Mouse (Mus musculus) forebrain, postnatal 0 days (tissue): ENCODE data around the gene Gm4491. TPM values are rescaled to one million over a fixed set of nuclear protein-coding genes. Genes with fewer than 3 reads are reported as not detected.
A peak's percentile ranks its signal among the peaks of the same experiment; 100 is the strongest.

Experiments used
- ATAC-seq: fragments of 200-750 bp; cut with Nextera tagmentation; 2 replicates; pipeline ENCODE4 v1.8.0; 2017; ENCODE audit warnings: mild to moderate bottlenecking, moderate library complexity
- DNase-seq: peaks from one replicate; pipeline ENCODE4 v3.0.0-alpha.2; 2015
- H3K27ac ChIP-seq: fragments of 300-500 bp; sonication (generic); 2 replicates; pipeline ENCODE4 v1.5.1; 2014; ENCODE audit warnings: low read depth, mild to moderate bottlenecking, antibody characterized with exemption, low read length, moderate library complexity, mixed read lengths
- H3K27me3 ChIP-seq: fragments of 300-500 bp; sonication (generic); 2 replicates; pipeline ENCODE4 v1.6.1; 2014; ENCODE audit warnings: mild to moderate bottlenecking, low read length, mixed read lengths; ENCODE audit not compliant: insufficient read depth
- H3K36me3 ChIP-seq: fragments of 300-500 bp; sonication (generic); 2 replicates; pipeline ENCODE4 v1.6.1; 2014; ENCODE audit warnings: mild to moderate bottlenecking, moderate library complexity; ENCODE audit not compliant: insufficient read depth
- H3K4me1 ChIP-seq: fragments of 300-500 bp; sonication (generic); 2 replicates; pipeline ENCODE4 v1.6.1; 2014; ENCODE audit warnings: antibody characterized with exemption; ENCODE audit not compliant: insufficient read depth
- H3K4me2 ChIP-seq: fragments of 300-500 bp; sonication (generic); 2 replicates; pipeline ENCODE4 v1.6.1; 2014; ENCODE audit warnings: low read depth, mild to moderate bottlenecking, moderate library complexity
- H3K4me3 ChIP-seq: fragments of 300-500 bp; sonication (generic); 2 replicates; pipeline ENCODE4 v1.5.1; 2014; ENCODE audit warnings: low read depth, low read length, mixed read lengths
- H3K9ac ChIP-seq: fragments of 300-500 bp; sonication (generic); 2 replicates; pipeline ENCODE4 v1.6.1; 2014; ENCODE audit warnings: mild to moderate bottlenecking
- H3K9me3 ChIP-seq: fragments of 300-500 bp; sonication (generic); 2 replicates; pipeline ENCODE4 v1.6.1; 2016; ENCODE audit warnings: low read length
- CTCF ChIP-seq: sonication (generic); IDR thresholded peaks from 2 replicates; pipeline ENCODE4 v1.5.1; 2016; ENCODE audit warnings: antibody characterized with exemption, control low read depth, low read depth
- WGBS: fragments of 180-500 bp; shearing (Covaris S2); extraction: QIAGEN DNeasy Blood & Tissue Kit; methylation state at CpG from one replicate; pipeline ENCODE4 v1.1.7; 2014; 5-methylcytosine and 5-hydroxymethylcytosine counted together
- polyA plus RNA-seq: library from polyadenylated mRNA; unstranded; fragments of >200 nt; fragmentation: Nextera tagmentation; extraction: Ambion mirVana; gene quantifications from 2 replicates; pipeline ENCODE4 v1.2.1, GENCODE M21; 2015
- total RNA-seq: library from RNA; depleted of rRNA; stranded (reverse); fragments of >200 nt; gene quantifications from 2 replicates; pipeline ENCODE4 v1.2.3, GENCODE M21; 2014

Gm4491 gene
- total and polyA plus RNA-seq, 2 experiments from 2014 or later = 0.24 TPM; not detected in 1

DNA sequence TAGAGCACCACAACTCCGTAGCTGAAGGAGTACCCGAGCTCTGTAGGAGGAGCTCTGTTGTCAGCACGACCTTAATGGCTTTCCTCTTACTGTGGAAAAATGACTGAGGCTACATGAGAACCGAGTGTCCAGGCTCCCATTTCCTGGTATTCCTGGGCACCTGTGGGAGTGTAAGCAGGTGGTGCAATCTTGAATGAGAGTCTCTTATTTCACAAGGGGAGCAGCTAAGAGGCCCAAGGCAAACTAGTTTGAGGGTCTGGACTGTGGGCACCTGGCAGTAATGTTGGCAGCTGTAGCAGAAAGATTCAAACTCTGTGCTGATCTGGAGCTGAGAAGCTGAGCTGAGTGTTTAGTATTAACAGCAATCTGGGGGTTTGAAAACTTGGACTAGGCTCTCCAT is 11.7 kb upstream of the Gm4491 start:
- Histone ChIP-seq H3K9ac (no peak overlapping the region), H3K36me3 (no peaks in the 10 kb centered on the region), H3K9me3 (no peaks in the 10 kb centered on the region), H3K27ac (no peak overlapping the region), H3K4me1 (no peaks in the 10 kb centered on the region), H3K4me3 (no peak overlapping the region), H3K27me3 (peaks cover 7% of the 10 kb centered on the region), H3K4me2 (no peak overlapping the region)
- no peak for DNase-seq
- 77% methylated on average over 4 of the region's 4 CpGs for WGBS
- no peak for TF ChIP-seq CTCF
- no peak for ATAC-seq

DNA sequence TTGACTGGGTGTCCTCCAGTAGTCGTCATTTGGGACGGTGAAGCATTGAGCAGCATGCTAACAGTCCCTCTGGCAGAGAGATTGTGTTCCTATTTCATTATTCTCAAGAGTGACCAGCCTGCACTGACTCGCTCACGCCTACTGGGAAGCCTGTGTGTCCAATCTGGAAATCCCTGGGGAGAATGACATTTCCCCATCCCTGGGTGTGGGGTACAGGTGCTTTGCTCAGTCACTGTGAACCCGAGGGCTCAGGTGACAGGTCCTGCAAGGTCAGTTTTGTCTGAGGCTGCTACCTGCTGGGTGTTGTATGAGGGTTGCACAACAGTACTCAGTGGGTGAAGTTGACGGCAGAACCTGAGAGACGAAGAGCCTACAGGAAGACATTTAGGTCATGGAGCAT is 6.6 kb upstream of the Gm4491 start:
- no peak for ATAC-seq
- Histone ChIP-seq H3K27me3 (no peaks in the 10 kb centered on the region), H3K27ac (no peak overlapping the region), H3K4me1 (no peaks in the 10 kb centered on the region), H3K4me2 (no peak overlapping the region), H3K36me3 (no peaks in the 10 kb centered on the region), H3K4me3 (no peak overlapping the region), H3K9me3 (no peaks in the 10 kb centered on the region), H3K9ac (no peak overlapping the region)
- 82% methylated on average over 7 of the region's 7 CpGs for WGBS
- no peak for TF ChIP-seq CTCF
- DNase-seq = no peak

DNA sequence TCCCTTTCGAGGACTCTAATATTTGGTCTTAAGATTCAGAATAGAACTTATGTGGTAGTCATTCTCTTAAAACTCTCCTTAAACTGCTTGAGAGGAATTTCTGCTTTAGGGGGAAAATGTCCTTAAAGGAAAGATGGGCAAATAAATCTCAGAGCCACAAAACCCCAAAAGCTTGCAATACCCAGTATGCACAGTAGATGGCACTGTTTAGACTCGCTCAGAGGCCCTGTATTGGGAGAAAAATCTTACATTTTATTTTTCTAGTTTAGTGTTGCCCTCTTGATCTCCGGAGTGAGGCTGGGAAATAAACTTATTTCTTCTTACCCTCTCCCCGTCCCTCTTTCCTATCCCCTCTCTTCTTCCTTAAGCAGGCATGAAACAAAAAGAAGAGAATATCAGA is 6.5 kb downstream of the Gm4491 start:
- 7% methylated on average over 4 of the region's 4 CpGs for WGBS
- peaks cover 34% of the 10 kb centered on the region for H3K27me3 ChIP-seq
- H3K27ac ChIP-seq = no peak overlapping the region
- peak; percentile 86 for TF ChIP-seq CTCF
- H3K9ac ChIP-seq = no peak overlapping the region
- no peak overlapping the region for H3K4me3 ChIP-seq
- no peak overlapping the region for H3K4me2 ChIP-seq
- peak; percentile 90 for DNase-seq
- H3K9me3 ChIP-seq = no peaks in the 10 kb centered on the region
- no peaks in the 10 kb centered on the region for H3K4me1 ChIP-seq
- no peaks in the 10 kb centered on the region for H3K36me3 ChIP-seq
- peak; percentile 53 for ATAC-seq

DNA sequence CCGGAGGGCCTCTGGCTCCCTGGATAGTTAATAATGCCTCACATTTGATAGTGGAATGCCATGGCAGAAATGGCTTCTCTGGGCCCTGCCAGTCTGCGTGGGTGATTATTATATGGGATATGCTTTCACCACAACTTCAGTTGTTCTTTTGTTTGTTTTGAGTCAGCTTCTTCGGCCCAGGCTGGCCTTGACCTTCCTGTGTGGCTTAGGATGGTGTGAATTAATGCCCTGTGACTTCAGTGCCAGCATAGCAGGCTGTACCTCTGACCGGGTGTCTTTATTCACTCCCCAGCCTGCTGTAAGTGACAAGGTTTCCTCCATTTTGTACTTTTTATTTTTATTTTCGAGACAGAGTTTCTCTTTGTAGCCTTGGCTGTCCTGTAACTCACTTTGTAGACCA is 7.8 kb downstream of the Gm4491 start:
- ATAC-seq (no peak), DNase-seq (no peak)
- Histone ChIP-seq H3K9me3 (no peaks in the 10 kb centered on the region), H3K9ac (no peak overlapping the region), H3K4me2 (no peak overlapping the region), H3K27me3 (peaks cover 47% of the 10 kb centered on the region), H3K36me3 (no peaks in the 10 kb centered on the region), H3K4me1 (peaks cover 5% of the 10 kb centered on the region; the same call in 1 of the 2 replicates), H3K27ac (no peak overlapping the region), H3K4me3 (no peak overlapping the region)
- no peak for TF ChIP-seq CTCF
- 71% methylated on average over 5 of the region's 5 CpGs for WGBS

DNA sequence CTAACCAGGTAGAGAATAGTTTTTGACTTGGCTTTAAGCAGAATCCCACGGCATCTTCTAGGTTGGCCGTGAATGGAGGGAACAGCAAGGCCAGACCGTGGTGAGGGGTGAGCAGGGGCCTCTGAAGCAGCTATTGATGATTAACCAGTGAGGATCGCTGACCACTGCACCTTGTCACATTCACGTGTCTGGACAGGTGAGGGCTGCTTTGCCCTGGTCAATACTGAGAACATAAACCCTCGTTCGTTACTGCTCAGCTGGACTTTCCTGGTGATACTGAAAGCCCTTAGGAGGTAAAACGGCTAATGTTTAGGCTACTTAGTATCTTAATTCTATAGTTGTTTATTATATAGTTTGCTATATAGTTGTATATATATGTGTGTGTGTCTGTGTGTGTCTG is 8.6 kb downstream of the Gm4491 start:
- WGBS = 80% methylated on average over 8 of the region's 8 CpGs
- no peak for DNase-seq
- Histone ChIP-seq H3K27ac (no peak overlapping the region), H3K4me2 (no peak overlapping the region), H3K27me3 (peaks cover 55% of the 10 kb centered on the region), H3K36me3 (no peaks in the 10 kb centered on the region), H3K4me1 (peaks cover 5% of the 10 kb centered on the region; the same call in 1 of the 2 replicates), H3K4me3 (no peak overlapping the region), H3K9ac (no peak overlapping the region), H3K9me3 (no peaks in the 10 kb centered on the region)
- TF ChIP-seq CTCF = no peak
- ATAC-seq = no peak

DNA sequence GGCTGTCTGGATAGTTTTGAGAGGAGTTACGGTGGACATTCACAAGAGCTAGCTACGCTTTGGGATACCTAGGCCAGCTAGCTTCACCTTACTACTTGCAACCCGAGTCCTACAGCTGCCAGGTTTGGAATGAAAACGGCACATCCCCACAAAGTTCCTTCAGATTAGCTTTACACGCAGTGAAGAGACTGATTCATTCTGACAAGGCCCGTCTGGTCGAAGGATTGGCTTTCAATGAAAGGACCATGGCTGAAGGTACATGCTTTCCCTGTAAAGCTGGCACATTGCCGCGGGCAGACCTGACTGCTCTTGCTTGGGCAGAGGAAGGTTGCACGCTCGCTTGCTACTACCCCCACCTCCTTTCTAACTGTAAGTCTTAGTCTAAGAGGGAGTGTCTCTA is 10.0 kb downstream of the Gm4491 start:
- H3K4me3 ChIP-seq = no peak overlapping the region
- no peaks in the 10 kb centered on the region for H3K9me3 ChIP-seq
- no peak overlapping the region for H3K9ac ChIP-seq
- WGBS = 47% methylated on average over 11 of the region's 11 CpGs
- no peak for DNase-seq
- no peak overlapping the region for H3K4me2 ChIP-seq
- no peak overlapping the region for H3K27ac ChIP-seq
- H3K36me3 ChIP-seq = no peaks in the 10 kb centered on the region
- ATAC-seq = no peak
- peaks cover 57% of the 10 kb centered on the region for H3K27me3 ChIP-seq
- no peak for TF ChIP-seq CTCF
- peaks cover 5% of the 10 kb centered on the region; the same call in 1 of the 2 replicates for H3K4me1 ChIP-seq

DNA sequence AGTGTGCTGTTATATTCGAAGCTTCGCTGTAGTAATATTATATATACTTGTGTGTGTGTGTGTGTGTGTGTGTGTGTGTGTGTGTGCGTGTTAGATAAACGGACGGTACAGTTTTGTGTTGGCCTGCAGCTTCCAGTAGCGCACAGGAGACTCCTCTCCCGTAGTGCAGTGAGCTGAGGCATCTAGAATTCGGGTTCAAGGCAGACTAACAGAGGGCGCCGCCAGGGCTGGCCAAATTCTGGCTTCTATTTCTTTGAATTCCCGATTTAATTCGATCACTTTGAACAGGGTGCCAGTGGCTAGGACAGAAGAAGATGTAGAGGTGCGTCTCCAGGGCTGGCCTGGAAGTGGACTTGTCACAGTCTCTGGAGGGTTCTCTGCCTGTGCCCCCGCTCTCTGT is 10.6 kb downstream of the Gm4491 start:
- Histone ChIP-seq H3K4me3 (peak overlapping the region; percentile 61; the same call in 1 of the 2 replicates), H3K27ac (no peak overlapping the region), H3K27me3 (peaks cover 57% of the 10 kb centered on the region), H3K4me2 (peak overlapping the region; percentile 100), H3K36me3 (no peaks in the 10 kb centered on the region), H3K9ac (no peak overlapping the region), H3K9me3 (no peaks in the 10 kb centered on the region), H3K4me1 (peaks cover 5% of the 10 kb centered on the region; the same call in 1 of the 2 replicates)
- DNase-seq (peak; percentile 8), ATAC-seq (no peak)
- WGBS = 10% methylated on average over 14 of the region's 14 CpGs
- no peak for TF ChIP-seq CTCF
